Mouse (Mus musculus): ENCODE data around the gene Dnaic1. TPM values are rescaled to one million over a fixed set of nuclear protein-coding genes. Genes with fewer than 3 reads are reported as not detected.

The Dnaic1 gene
- 1.2 and 1.9 TPM in 2 replicates for polyA plus RNA-seq (2014; fragmentation: Nextera tagmentation; extraction: Ambion mirVana)

- H3K27me3 ChIP-seq (ENCODE audit: control insufficient read depth, insufficient read depth, low read length), result peaks cover 3% of the 10 kb centered on the region; the same call in 1 of the 2 replicates
- H3K27ac ChIP-seq (ENCODE audit: low read depth, low read length), result peak within 1 kb of the TSS; percentile 73
- under 1% methylated on average over 41 of the region's 41 CpGs for WGBS
- H3K9me3 ChIP-seq (ENCODE audit: control insufficient read depth, low read length), result no peaks in the 10 kb centered on the region
- peak within 1 kb of the TSS; percentile 69 for H3K9ac ChIP-seq (ENCODE audit: low read length)
- peak within 1 kb of the TSS; percentile 89 for H3K4me2 ChIP-seq (ENCODE audit: low read depth, low read length, severe bottlenecking)
- H3K4me3 ChIP-seq (ENCODE audit: low read depth, low read length), result peak within 1 kb of the TSS; percentile 70
- ATAC-seq (replicated peaks; ENCODE audit: low FRiP score), result peak; percentile 98
- H3K4me1 ChIP-seq (replicated peaks; ENCODE audit: control insufficient read depth, insufficient read depth, low read length), result peaks cover 17% of the 10 kb centered on the region; the same call in 1 of the 2 replicates
- no peaks in the 10 kb centered on the region for H3K36me3 ChIP-seq (ENCODE audit: control insufficient read depth, insufficient read depth, low read length)
- peak; percentile 98 for DNase-seq (ENCODE audit: low spot score)
Observed at GRCm38 (mm10) chr4:41569411-41569885, at the start of gene Dnaic1, which contains the start of gene Fam219a. TSS of gene Dnaic1 (plus strand) at chr4:41569775. TSS of gene Fam219a (minus strand) at chr4:41569538.

- ATAC-seq (replicated peaks; ENCODE audit: low FRiP score), result no peak
- no peak overlapping the region for H3K9ac ChIP-seq (ENCODE audit: low read length)
- H3K4me2 ChIP-seq (ENCODE audit: low read depth, low read length, severe bottlenecking), result no peak overlapping the region
- H3K36me3 ChIP-seq (ENCODE audit: control insufficient read depth, insufficient read depth, low read length), result no peaks in the 10 kb centered on the region
- no peaks in the 10 kb centered on the region for H3K4me1 ChIP-seq (replicated peaks; ENCODE audit: control insufficient read depth, insufficient read depth, low read length)
- H3K9me3 ChIP-seq (ENCODE audit: control insufficient read depth, low read length), result no peaks in the 10 kb centered on the region
- no peak for DNase-seq (ENCODE audit: low spot score)
- no peaks in the 10 kb centered on the region for H3K27me3 ChIP-seq (ENCODE audit: control insufficient read depth, insufficient read depth, low read length)
- no peak overlapping the region for H3K27ac ChIP-seq (ENCODE audit: low read depth, low read length)
- no peak overlapping the region for H3K4me3 ChIP-seq (ENCODE audit: low read depth, low read length)
- 46% methylated on average over 14 of the region's 14 CpGs for WGBS
Observed at GRCm38 (mm10) chr4:41520641-41521040, 48.9 kb upstream of the Dnaic1 start.

- Histone ChIP-seq H3K27me3 (ENCODE audit: control insufficient read depth, insufficient read depth, low read length) (no peaks in the 10 kb centered on the region), H3K4me2 (ENCODE audit: low read depth, low read length, severe bottlenecking) (no peak overlapping the region), H3K4me3 (ENCODE audit: low read depth, low read length) (no peak overlapping the region), H3K4me1 (replicated peaks; ENCODE audit: control insufficient read depth, insufficient read depth, low read length) (peaks cover 7% of the 10 kb centered on the region), H3K9ac (ENCODE audit: low read length) (no peak overlapping the region), H3K27ac (ENCODE audit: low read depth, low read length) (no peak overlapping the region), H3K36me3 (ENCODE audit: control insufficient read depth, insufficient read depth, low read length) (no peaks in the 10 kb centered on the region), H3K9me3 (ENCODE audit: control insufficient read depth, low read length) (no peaks in the 10 kb centered on the region)
- DNase-seq (ENCODE audit: low spot score) (no peak), ATAC-seq (replicated peaks; ENCODE audit: low FRiP score) (no peak)
- WGBS, result 81% methylated on average over 6 of the region's 6 CpGs
Observed at GRCm38 (mm10) chr4:41522136-41522535, 47.4 kb upstream of the Dnaic1 start.

- 53% methylated on average over 5 of the region's 5 CpGs for WGBS
- no peaks in the 10 kb centered on the region for H3K27me3 ChIP-seq (ENCODE audit: control insufficient read depth, insufficient read depth, low read length)
- no peaks in the 10 kb centered on the region for H3K36me3 ChIP-seq (ENCODE audit: control insufficient read depth, insufficient read depth, low read length)
- ATAC-seq (replicated peaks; ENCODE audit: low FRiP score) (no peak), DNase-seq (ENCODE audit: low spot score) (no peak)
- H3K4me1 ChIP-seq (replicated peaks; ENCODE audit: control insufficient read depth, insufficient read depth, low read length), result peaks cover 8% of the 10 kb centered on the region
- no peak overlapping the region for H3K4me3 ChIP-seq (ENCODE audit: low read depth, low read length)
- H3K9ac ChIP-seq (ENCODE audit: low read length), result no peak overlapping the region
- no peak overlapping the region for H3K27ac ChIP-seq (ENCODE audit: low read depth, low read length)
- H3K4me2 ChIP-seq (ENCODE audit: low read depth, low read length, severe bottlenecking), result no peak overlapping the region
- H3K9me3 ChIP-seq (ENCODE audit: control insufficient read depth, low read length), result no peaks in the 10 kb centered on the region
Observed at GRCm38 (mm10) chr4:41522788-41523187, 46.8 kb upstream of the Dnaic1 start.

- Histone ChIP-seq H3K36me3 (ENCODE audit: control insufficient read depth, insufficient read depth, low read length) (no peaks in the 10 kb centered on the region), H3K9me3 (ENCODE audit: control insufficient read depth, low read length) (no peaks in the 10 kb centered on the region), H3K4me3 (ENCODE audit: low read depth, low read length) (no peak overlapping the region), H3K27ac (ENCODE audit: low read depth, low read length) (no peak overlapping the region), H3K9ac (ENCODE audit: low read length) (no peak overlapping the region), H3K27me3 (ENCODE audit: control insufficient read depth, insufficient read depth, low read length) (no peaks in the 10 kb centered on the region), H3K4me1 (replicated peaks; ENCODE audit: control insufficient read depth, insufficient read depth, low read length) (peaks cover 15% of the 10 kb centered on the region), H3K4me2 (ENCODE audit: low read depth, low read length, severe bottlenecking) (no peak overlapping the region)
- DNase-seq (ENCODE audit: low spot score), result no peak
- WGBS, result 82% methylated on average over 7 of the region's 7 CpGs
- ATAC-seq (replicated peaks; ENCODE audit: low FRiP score), result no peak
Observed at GRCm38 (mm10) chr4:41523839-41524238, 45.7 kb upstream of the Dnaic1 start.

- WGBS, result 70% methylated on average over 9 of the region's 9 CpGs
- Histone ChIP-seq H3K36me3 (ENCODE audit: control insufficient read depth, insufficient read depth, low read length) (no peaks in the 10 kb centered on the region), H3K4me2 (ENCODE audit: low read depth, low read length, severe bottlenecking) (no peak overlapping the region), H3K4me1 (replicated peaks; ENCODE audit: control insufficient read depth, insufficient read depth, low read length) (peaks cover 15% of the 10 kb centered on the region), H3K4me3 (ENCODE audit: low read depth, low read length) (no peak overlapping the region), H3K27ac (ENCODE audit: low read depth, low read length) (no peak overlapping the region), H3K27me3 (ENCODE audit: control insufficient read depth, insufficient read depth, low read length) (no peaks in the 10 kb centered on the region), H3K9ac (ENCODE audit: low read length) (no peak overlapping the region), H3K9me3 (ENCODE audit: control insufficient read depth, low read length) (no peaks in the 10 kb centered on the region)
- no peak for DNase-seq (ENCODE audit: low spot score)
- ATAC-seq (replicated peaks; ENCODE audit: low FRiP score), result no peak
Observed at GRCm38 (mm10) chr4:41524829-41525228, 44.7 kb upstream of the Dnaic1 start.

- no peaks in the 10 kb centered on the region for H3K9me3 ChIP-seq (ENCODE audit: control insufficient read depth, low read length)
- H3K27me3 ChIP-seq (ENCODE audit: control insufficient read depth, insufficient read depth, low read length), result no peaks in the 10 kb centered on the region
- ATAC-seq (replicated peaks; ENCODE audit: low FRiP score) (peak; percentile 16; the same call in 1 of the 2 replicates), DNase-seq (ENCODE audit: low spot score) (no peak)
- 42% methylated on average over 7 of the region's 7 CpGs for WGBS
- no peaks in the 10 kb centered on the region for H3K36me3 ChIP-seq (ENCODE audit: control insufficient read depth, insufficient read depth, low read length)
- peak overlapping the region; percentile 33 for H3K9ac ChIP-seq (ENCODE audit: low read length)
- no peak overlapping the region for H3K4me2 ChIP-seq (ENCODE audit: low read depth, low read length, severe bottlenecking)
- peaks cover 15% of the 10 kb centered on the region for H3K4me1 ChIP-seq (replicated peaks; ENCODE audit: control insufficient read depth, insufficient read depth, low read length)
- no peak overlapping the region for H3K27ac ChIP-seq (ENCODE audit: low read depth, low read length)
- no peak overlapping the region for H3K4me3 ChIP-seq (ENCODE audit: low read depth, low read length)
Observed at GRCm38 (mm10) chr4:41526553-41526952, 43.0 kb upstream of the Dnaic1 start.

- Histone ChIP-seq H3K9me3 (ENCODE audit: control insufficient read depth, low read length) (no peaks in the 10 kb centered on the region), H3K4me2 (ENCODE audit: low read depth, low read length, severe bottlenecking) (no peak overlapping the region), H3K27ac (ENCODE audit: low read depth, low read length) (peak overlapping the region; percentile 37; the same call in 1 of the 2 replicates), H3K36me3 (ENCODE audit: control insufficient read depth, insufficient read depth, low read length) (no peaks in the 10 kb centered on the region), H3K27me3 (ENCODE audit: control insufficient read depth, insufficient read depth, low read length) (no peaks in the 10 kb centered on the region), H3K4me3 (ENCODE audit: low read depth, low read length) (no peak overlapping the region), H3K4me1 (replicated peaks; ENCODE audit: control insufficient read depth, insufficient read depth, low read length) (peaks cover 15% of the 10 kb centered on the region), H3K9ac (ENCODE audit: low read length) (peak overlapping the region; percentile 33)
- DNase-seq (ENCODE audit: low spot score) (peak; percentile 65), ATAC-seq (replicated peaks; ENCODE audit: low FRiP score) (peak; percentile 55)
- WGBS, result 17% methylated on average over 13 of the region's 13 CpGs
Observed at GRCm38 (mm10) chr4:41527076-41527475, 42.5 kb upstream of the Dnaic1 start.

GRCm38 (mm10) chr4:41527996-41528395 lies 41.6 kb upstream of the Dnaic1 start:
- ATAC-seq (replicated peaks; ENCODE audit: low FRiP score) (peak; percentile 39; the same call in 1 of the 2 replicates), DNase-seq (ENCODE audit: low spot score) (no peak)
- H3K4me1 ChIP-seq (replicated peaks; ENCODE audit: control insufficient read depth, insufficient read depth, low read length), result peaks cover 15% of the 10 kb centered on the region

More at GRCm38 (mm10) chr4:41527996-41528395, 41.6 kb upstream of the Dnaic1 start:
- H3K27ac ChIP-seq (ENCODE audit: low read depth, low read length), result no peak overlapping the region
- no peaks in the 10 kb centered on the region for H3K9me3 ChIP-seq (ENCODE audit: control insufficient read depth, low read length)
- WGBS, result 28% methylated on average over 8 of the region's 8 CpGs
- no peaks in the 10 kb centered on the region for H3K36me3 ChIP-seq (ENCODE audit: control insufficient read depth, insufficient read depth, low read length)
- H3K27me3 ChIP-seq (ENCODE audit: control insufficient read depth, insufficient read depth, low read length), result no peaks in the 10 kb centered on the region
- H3K9ac ChIP-seq (ENCODE audit: low read length), result no peak overlapping the region
- H3K4me3 ChIP-seq (ENCODE audit: low read depth, low read length), result no peak overlapping the region
- H3K4me2 ChIP-seq (ENCODE audit: low read depth, low read length, severe bottlenecking), result no peak overlapping the region

Measured in forebrain, embryonic 11.5 days (tissue).